Mouse (Mus musculus): ENCODE data around the gene Slc17a7. TPM values are rescaled to one million over a fixed set of nuclear protein-coding genes. Genes with fewer than 3 reads are reported as not detected.
"Not testable (repeated sequence)": the region's sequence is repeated elsewhere in the genome, so short reads cannot be mapped to it uniquely, and the experiment has no call there.

The Slc17a7 gene
- total RNA-seq, 2 experiments from 2014 or later = 1,365 to 1,520 TPM

DNA sequence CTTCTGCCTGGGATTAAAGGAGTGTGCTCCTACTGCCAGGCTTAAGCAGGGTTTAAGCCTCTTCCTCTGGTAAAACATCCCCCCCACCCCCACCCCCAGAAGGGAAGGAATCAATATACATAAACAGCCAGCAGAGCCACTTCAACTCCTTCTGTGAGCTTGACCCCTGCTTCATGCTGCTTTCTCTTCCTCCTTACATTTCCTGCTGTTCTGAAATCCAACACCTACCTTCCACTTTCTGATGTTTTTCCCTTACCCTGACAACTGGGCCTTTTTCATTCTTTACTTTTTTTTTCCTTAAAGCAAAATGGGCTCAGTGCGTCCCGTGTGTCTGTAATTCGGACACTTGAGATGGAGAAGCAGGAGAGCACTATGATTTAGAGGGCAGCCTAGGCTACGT, 13.4 kb upstream of the Slc17a7 start:
- intact Hi-C loops (cut with DNase I) = no loop called here
- DNase-seq (ENCODE audit: low spot score in 2 of 2) = no peak

DNA sequence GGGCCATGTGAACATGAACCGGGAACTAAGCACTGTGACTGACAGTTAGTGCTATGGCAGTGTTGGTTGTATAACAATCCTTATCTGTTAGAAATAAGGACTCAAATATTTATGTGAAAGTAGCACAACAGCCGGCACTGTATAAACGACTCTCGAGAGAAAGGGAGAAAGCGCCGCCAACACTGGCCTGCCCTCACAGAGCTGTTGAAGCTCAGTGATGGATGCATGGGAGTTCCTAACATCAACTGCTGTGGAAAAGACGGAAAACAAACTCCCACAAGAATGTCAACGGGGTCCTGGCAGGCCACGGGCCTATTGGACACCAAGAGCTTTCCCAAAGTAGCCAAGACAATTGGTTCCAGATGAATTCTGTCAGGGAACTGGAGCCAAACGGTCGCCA, 12.4 kb upstream of the Slc17a7 start:
- intact Hi-C loops (cut with DNase I) = no loop called here
- no peak for DNase-seq (ENCODE audit: low spot score in 2 of 2)

DNA sequence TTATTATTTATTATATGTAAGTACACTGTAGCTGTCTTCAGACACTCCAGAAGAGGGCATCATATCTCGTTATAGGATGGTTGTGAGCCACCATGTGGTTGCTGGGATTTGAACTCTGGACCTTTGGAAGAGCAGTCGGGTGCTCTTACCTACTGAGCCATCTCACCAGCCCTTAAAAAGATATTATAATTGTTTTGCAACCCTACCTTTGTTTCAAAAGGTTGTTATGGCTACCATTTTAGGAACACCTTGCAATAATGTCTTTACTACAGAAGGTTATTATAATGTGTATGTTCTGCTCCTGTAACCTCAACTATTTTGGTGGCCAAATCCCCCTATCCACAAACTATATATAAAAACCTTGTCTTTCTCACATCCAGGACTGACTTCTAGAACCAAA, 10.7 kb upstream of the Slc17a7 start:
- intact Hi-C loops (cut with DNase I); DNase-seq (ENCODE audit: low spot score in 2 of 2): not testable (repeated sequence)

DNA sequence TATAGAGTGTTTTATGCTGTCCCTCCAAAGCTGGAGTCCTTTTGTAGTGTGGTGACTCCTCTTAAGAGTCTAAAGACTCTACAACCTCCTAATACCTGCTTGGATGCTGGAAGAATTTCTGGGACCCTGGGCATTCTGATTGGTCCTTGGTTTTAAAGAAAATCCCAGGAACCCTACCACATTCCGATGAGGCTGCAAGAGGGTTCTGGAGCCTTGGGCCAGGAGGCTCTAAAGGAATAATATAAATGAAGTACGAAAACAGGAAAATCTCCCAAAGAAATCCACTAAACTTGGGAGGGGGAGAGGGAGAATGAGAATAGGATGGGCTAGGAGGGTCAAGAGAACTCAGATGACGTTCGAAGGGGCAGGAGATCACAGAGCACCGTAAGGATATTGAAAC, 10.2 kb upstream of the Slc17a7 start:
- no peak for DNase-seq (ENCODE audit: low spot score in 2 of 2)
- intact Hi-C loops (cut with DNase I) = no loop called here

DNA sequence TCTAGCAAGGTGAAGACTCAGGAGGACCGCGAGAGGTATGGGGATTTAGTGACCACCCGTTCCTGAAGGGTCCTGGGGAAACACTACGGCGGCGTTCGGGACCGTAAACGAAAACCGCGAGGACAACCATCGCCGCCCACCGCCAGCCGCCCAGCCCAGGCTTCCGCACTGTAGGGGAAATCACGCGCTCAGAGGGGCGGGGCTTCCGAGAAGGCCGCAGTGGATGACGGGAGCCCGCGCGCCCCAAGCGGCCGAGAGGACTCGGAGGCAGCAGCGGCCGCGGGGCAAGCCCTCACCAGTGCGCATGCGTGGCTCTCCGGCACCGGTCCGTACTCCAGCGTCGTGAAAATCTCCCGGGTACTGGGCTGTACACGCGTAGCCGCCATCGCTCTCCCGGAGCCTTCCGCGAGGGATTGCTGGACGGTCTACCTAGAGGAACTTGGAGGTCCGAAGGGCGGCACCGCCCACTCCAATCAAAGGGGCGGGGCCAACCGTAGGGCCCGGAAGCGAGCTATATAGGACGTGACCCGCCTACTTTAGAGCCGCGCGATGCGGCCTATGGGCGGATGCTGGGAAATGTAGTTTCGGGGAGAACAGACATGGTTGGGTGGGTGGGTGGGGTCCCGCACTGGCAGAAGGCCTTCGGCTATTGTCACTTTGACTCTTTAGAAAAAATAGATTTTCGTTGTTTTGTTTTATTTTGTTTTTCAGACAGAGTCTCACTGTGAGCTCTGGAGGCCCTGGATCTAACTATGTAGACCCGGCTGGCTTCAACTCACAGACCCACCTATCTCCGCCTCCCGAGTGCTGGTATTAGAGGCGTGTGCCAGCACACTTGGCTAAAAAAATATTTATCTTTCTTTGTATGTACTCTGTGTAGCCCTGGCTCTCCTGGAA, 9.4 kb upstream of the Slc17a7 start, which contains the start of the genes Pih1d1 and Aldh16a1:
TSS of gene Pih1d1 (plus strand) at position 208 of the 897 bp plus-strand sequence.
TSS of gene Aldh16a1 (minus strand) at position 489 of the 897 bp plus-strand sequence.
- intact Hi-C loops (cut with DNase I) = no loop called here
- peak; percentile 98 to 99 for DNase-seq (ENCODE audit: low spot score in 2 of 2)

DNA sequence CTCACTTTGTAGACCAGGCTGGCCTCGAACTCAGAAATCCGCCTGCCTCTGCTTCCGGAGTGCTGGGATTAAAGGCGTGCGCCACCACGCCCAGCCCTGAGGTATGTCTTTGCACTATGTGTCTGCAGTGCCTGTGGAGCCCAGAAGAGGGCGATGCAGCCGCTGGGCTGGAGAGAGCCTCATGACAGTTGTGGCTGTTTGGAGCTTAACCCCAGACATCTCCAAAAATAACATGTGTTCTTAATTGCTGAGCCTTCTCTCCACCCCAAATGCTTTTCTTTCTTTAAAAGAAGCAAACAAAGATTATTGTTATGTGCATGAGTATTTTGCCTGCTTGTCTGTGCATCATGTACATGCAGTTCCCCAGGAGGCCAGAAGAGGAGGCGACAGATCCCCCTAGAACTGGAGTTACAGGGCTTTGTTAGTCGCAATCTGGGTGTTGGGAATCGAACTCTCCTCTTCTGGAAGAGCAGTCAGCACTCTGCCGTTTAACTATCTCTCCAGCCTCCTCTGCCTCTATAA, 8.7 kb upstream of the Slc17a7 start:
- DNase-seq (ENCODE audit: low spot score in 2 of 2) = no peak
- intact Hi-C loops (cut with DNase I) = no loop called here

DNA sequence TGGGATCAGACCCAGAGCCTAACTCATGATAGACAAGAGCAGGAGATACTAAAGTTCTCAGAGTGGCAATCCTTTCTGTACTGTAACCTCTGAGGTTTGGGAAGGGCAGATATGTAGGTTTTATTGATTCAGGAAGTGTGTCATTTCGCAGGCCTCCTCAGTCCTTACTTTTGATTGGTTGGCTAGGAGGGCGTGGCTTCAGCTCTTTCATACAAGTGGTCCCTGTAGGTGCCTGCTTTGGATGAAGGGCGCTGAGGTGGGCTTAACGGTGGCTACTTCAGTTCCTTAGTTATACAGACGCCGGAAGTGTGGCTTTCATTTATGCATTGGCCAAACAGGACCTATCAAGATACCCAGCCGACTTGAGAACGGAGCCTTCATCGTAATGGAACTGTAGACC, 8.2 kb upstream of the Slc17a7 start:
- no peak for DNase-seq (ENCODE audit: low spot score in 2 of 2)
- intact Hi-C loops (cut with DNase I) = no loop called here

DNA sequence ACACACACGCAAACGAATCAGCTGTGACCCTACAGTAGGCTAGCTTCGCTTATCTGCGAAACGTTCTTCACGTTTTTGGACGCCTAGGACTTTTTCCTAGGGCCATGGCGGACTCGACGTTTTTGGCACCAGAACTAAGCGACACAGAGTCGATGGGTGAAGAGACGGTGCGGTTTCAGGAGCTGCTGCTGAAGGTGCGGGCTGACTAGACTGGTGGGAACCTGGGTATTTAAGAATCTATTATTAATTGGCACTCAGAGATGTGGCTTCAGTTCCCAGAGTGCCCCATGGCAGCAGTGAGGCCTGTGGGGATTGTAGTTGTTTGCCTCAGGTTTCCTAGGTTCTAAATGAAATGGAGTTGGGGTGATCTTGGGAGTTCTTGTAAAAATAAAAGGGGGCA, 7.5 kb upstream of the Slc17a7 start:
- DNase-seq (ENCODE audit: low spot score in 2 of 2) = no peak
- intact Hi-C loops (cut with DNase I) = no loop called here

DNA sequence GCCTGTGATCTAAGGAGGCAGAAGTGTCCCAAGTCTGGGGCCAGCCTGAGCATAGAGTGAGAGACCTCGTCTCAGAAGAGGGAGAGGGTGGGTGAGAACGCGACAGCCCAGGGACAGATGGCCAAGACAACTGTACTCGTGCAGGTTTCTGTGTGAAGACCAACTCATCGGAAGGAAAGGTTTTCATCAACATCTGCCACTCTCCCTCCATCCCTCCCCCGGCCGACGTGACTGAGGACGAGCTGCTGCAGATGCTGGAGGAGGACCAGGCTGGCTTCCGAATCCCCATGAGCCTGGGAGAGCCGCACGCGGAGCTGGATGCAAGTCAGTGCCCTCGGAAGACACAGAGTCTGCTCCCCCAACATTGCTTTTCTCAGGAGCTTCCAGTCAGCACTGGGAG, 6.3 kb upstream of the Slc17a7 start:
- intact Hi-C loops (cut with DNase I) = no loop called here
- peak; percentile 49 to 88 for DNase-seq (ENCODE audit: low spot score in 2 of 2)

DNA sequence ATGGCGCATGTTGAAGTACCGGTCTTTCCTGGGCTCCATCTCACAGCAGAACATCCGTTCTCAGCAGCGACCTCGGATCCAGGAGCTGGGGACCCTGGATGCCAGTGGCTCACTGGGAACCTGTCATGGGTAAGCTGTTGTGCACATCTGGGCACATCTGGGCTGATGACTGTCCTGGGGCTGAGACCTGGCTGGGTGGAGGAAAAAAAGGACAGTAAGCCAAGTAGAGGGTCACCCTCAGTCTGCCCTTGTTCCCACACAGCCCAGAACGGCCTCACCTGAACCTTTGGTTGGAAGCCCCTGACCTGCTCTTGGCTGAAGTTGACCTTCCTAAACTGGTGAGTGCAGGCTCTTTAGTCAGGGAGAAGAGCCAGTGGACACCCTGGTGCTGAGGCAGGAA, 4.8 kb upstream of the Slc17a7 start:
- intact Hi-C loops (cut with DNase I) = no loop called here
- DNase-seq (ENCODE audit: low spot score in 2 of 2) = no peak

DNA sequence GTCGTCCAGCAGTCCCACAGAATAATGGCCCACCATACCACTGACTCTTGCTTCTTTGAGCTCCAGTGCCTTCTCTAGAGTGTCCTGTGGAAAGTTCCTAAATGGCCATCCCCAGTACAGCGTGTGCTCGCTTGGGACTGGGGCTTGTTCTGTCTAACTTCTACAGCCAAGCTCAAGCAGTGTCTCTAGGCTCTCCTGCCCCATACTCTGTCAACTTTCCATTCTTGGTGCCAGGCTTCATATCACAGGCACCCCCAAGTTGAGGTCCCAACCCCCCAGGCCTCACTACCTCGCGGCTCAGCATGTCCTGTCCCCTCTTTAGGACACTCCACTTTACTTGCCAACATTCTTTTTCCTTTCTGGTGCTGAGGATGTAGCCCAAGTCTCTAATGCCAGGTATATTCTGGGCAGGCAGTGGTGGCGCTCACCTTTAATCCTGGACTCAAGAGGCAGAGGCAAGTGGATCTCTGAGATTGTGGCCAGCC, 3.4 kb upstream of the Slc17a7 start:
- intact Hi-C loops (cut with DNase I) = loop anchor here (10.0 kb wide), 1 partner anchor 204 kb away; the partner anchor contains the start of gene Ppfia3
- peak in 1 of 2 experiments; percentile 1 for DNase-seq (ENCODE audit: low spot score in 2 of 2)

DNA sequence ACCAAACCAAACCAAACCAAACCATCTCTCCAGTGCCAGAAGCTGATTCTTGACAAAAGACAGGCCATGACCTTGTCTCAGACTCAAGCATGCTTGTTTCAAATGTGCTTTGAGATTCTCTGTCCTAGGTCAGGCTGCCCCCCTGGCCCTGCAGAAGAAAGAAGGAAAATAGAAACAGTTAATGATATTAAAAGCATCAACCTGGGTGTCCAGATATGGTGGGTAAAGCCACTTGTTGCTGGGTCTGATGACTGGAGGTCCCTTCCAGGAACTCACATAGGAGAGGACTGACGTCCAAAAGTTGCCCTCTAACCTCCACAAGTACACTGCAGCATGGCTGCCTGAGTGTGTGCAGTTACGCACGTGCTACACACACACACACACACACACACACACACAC, 2.9 kb upstream of the Slc17a7 start:
- intact Hi-C loops (cut with DNase I) = loop anchor here (10.0 kb wide), 1 partner anchor 204 kb away; the partner anchor contains the start of gene Ppfia3
- no peak for DNase-seq (ENCODE audit: low spot score in 2 of 2)

DNA sequence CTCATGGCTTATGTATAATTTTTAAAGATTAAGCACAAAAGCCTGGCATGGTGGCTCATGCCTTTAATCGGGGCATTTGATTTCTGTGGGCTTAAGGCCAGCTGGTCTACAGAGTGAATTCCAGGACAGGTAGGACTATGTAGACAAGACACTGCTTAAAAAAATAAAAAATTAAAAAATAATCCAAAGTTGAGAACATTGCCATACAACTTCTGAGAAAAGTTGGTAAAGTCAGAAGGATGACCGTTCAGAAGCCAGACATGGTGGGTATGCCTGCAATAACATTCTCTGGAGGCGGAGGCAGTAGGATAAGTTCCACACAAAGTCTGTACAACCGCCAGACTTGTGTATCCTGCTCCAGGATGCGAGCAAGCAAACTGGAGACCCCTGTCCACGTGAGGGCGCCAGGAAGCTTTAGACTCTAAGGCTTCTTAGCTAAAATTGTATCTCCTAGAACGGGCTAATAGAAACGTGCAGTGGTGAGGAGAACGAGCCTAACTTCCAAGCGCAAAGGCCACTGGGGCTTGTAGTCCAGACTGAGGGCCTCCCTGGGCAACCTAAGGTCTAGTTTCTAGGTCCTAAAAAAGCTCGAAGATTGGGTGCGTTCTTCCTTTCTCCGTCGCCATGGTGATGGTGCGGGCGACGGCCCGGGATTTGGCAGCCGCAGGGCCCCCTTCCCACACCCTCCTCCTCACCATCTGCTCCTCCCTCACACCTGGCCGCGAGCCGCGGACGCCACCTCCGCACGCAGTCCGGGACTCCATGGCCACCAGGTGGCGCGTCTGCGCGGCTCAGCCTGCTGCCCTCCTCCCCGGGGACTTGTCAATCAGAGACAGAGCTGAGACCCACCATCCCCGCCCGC, 1.9 kb upstream of the Slc17a7 start:
- intact Hi-C loops (cut with DNase I) = loop anchor here (1.0 to 10.0 kb wide), 4 partner anchors 36 to 203 kb away; partner anchors contain the start of gene Ppfia3
- peak; percentile 95 to 98 for DNase-seq (ENCODE audit: low spot score in 2 of 2)

DNA sequence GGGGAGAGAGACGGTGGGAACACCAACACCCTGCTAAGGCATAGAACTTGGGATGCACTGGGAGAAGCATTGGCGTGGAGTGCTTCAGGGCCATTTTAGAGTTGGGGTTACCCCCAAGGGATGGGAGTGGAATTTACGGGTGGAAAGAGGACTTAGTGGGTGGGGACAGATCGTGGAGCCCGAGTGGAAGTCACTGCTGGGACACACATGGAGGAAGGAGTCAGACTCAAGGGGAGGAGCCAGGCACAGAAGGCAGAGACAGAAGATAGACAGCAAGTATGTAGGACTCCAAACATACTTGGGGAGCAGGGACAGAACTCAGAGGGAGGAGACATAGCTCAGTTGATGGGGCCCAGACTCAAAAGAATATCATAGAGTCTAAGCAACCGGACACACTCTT, 1.2 kb upstream of the Slc17a7 start:
- DNase-seq (ENCODE audit: low spot score in 2 of 2) = peak in 1 of 2 experiments; percentile 65

DNA sequence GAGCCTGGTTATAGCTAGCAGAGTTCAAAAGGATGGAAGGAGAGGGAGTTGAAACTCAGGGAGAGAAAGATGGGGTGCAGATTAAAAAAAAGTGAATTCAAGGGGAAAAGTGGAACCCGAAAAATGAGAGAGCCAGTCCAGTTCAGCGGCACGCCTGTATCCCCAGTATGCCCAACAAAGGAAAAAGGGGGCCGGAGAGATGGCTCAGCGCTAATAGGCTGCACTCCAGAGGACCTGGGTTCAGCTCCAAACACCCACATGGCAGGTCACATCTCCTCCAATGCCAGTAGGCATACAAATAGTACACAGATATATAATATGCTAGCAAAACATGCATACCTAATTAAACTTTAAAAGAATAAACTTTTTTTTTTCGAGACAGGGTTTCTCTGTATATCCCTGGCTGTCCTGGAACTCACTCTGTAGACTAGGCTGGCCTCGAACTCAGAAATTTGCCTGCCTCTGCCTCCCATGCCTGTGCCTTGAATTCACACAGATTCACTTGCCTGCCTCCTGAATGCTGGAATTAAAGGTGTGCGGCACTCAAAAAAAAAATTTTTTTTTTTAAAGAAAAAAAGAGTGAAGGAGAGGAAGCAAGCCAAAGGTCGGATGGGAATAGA, 643 bp upstream of the Slc17a7 start:
- intact Hi-C loops (cut with DNase I) = loop anchor here (1.0 to 10.0 kb wide), 4 partner anchors 35 to 202 kb away; partner anchors contain the start of gene Ppfia3
- DNase-seq (ENCODE audit: low spot score in 2 of 2) = no peak

More for the DNA sequence above, 1.2 kb upstream of the Slc17a7 start:
- intact Hi-C loops (cut with DNase I) = loop anchor here (1.0 to 10.0 kb wide), 4 partner anchors 36 to 202 kb away; partner anchors contain the start of gene Ppfia3

DNA sequence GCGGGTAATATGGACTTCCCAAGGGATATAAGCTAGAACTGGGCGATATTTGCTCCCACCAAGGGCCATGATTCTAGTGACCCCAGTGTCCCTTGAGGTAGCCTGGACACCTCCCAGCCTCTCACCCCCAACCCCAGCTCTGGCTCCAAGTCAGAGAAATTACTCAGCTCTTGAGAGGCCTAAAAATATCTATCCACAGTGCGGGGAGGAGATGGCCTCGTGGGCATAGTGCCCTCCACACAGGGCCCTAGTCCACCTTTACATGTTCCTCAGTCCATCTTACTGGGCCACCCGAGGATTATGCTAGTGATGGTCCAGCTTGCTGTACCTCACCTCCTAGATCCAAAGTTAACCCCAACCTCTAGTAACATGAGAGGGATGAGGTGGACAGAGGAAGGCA, 1.1 kb downstream of the Slc17a7 start:
- DNase-seq (ENCODE audit: low spot score in 2 of 2) = peak; percentile 24 to 51
- intact Hi-C loops (cut with DNase I) = loop anchor here (10.0 kb wide), 1 partner anchor 200 kb away; the partner anchor contains the start of gene Ppfia3

DNA sequence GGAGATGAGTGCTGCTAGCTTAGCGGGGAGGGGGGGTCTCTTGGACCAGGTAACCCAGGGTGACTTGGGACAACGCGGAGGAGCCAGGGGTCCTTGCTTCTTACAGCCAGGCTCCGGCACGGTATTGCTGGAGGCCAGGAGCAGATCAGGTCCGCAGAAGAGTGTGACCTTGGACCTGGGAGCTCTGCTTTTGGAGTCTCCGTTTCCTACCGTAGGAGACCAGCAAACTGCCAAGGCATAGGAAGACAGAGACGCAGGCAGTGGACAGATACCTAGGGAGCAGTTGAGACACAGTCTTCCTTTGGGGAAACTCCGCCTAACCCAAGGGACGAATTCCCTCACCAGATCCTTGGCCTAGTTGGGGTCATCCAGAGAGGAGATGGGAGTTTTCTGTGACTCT, 2.0 kb downstream of the Slc17a7 start:
- DNase-seq (ENCODE audit: low spot score in 2 of 2) = no peak
- intact Hi-C loops (cut with DNase I) = loop anchor here (10.0 kb wide), 1 partner anchor 199 kb away; the partner anchor contains the start of gene Ppfia3

DNA sequence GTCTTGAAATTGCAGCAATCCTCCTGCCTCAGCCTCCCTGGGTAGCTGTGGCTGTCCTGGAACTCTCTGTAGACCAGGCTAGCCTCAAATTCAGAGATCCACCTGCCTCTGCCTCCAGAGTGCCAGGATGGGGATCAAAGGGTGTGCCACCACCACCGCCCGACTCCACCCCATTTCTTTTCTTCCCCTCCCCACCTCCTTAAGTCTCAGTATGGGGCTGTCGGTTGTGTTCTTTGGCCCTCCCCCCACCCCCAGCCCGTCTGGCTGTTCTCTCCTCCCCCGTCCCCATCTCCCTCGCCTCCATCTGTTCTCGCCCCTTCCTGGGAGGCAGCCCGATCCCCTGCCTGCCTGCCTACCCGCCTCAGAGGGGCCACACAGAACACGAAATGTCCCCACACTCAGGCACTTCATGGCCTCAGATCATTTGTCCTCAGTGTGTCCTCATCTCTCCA, 3.2 kb downstream of the Slc17a7 start:
- intact Hi-C loops (cut with DNase I) = loop anchor here (1.0 to 10.0 kb wide), 2 partner anchors 66 to 198 kb away; partner anchors contain the start of gene Ppfia3
- peak; percentile 61 to 85 for DNase-seq (ENCODE audit: low spot score in 2 of 2)
